Mouse (Mus musculus) lung, postnatal 0 days (tissue): Measurements from ENCODE around the gene Grm4.

Source experiments
- CTCF ChIP-seq: IDR thresholded peaks from 2 replicates; pipeline ENCODE4 v1.5.1; 2016; ENCODE audit warnings: antibody characterized with exemption, mild to moderate bottlenecking
- EP300 ChIP-seq: IDR thresholded peaks from 2 replicates; pipeline ENCODE4 v1.6.1; 2016; ENCODE audit warnings: antibody characterized with exemption, mild to moderate bottlenecking, control low read depth

- TF ChIP-seq CTCF, result no peak
- no peak for TF ChIP-seq EP300
These were observed 32.9 kb downstream of the Grm4 start for GRCm38 (mm10) chr17:27488173-27488823.
